Mouse (Mus musculus): ENCODE measurements around the gene Frmd4a.

DNA sequence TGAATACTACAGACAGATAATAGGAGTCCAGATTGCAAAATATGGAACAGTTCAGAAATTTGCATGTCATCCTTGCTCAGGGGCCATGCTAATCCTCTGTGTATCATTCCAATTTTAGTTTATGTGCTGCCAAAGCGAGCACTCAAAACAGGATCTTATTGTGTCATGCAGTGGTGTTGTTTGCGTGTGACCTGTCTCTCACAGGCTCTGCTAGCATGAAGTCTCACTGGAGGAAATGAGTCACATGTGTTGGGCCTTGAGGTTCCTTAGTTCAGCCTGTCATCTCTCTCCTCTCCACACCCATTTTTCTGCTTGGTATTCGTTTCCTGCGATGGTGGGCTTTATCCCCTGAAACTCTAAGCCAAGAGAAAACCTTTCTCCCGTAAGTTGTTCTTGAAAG is 363.4 kb downstream of the Frmd4a start:
- TF ChIP-seq CTCF (IDR thresholded peaks at IDR 0.05; ENCODE audit: control insufficient read depth, insufficient read depth, low read length) (no peak), POLR2A (IDR thresholded peaks at IDR 0.05; ENCODE audit: borderline replicate concordance, control insufficient read depth, low read depth, low read length) (no peak)

Data from bone marrow, adult 2 months (tissue).